Mouse (Mus musculus) midbrain, embryonic 12.5 days (tissue): Measurements from ENCODE around the gene Rpl39. TPM values are rescaled to one million over a fixed set of nuclear protein-coding genes. Genes with fewer than 3 reads are reported as not detected.

Experiments
- ATAC-seq: fragments of 200-750 bp; cut with Nextera tagmentation; 2 replicates; pipeline ENCODE4 v1.8.0; 2017; ENCODE audit warnings: low read depth, moderate TSS enrichment, moderate library complexity; ENCODE audit not compliant: low FRiP score
- H3K27ac ChIP-seq: fragments of 300-500 bp; sonication (generic); replicated peaks from 2 replicates; pipeline ENCODE4 v1.5.1; 2016; ENCODE audit warnings: mild to moderate bottlenecking
- H3K27me3 ChIP-seq: fragments of 300-500 bp; sonication (generic); 2 replicates; pipeline ENCODE4 v1.6.1; 2016; ENCODE audit warnings: mild to moderate bottlenecking
- H3K36me3 ChIP-seq: fragments of 300-500 bp; sonication (generic); 2 replicates; pipeline ENCODE4 v1.6.1; 2016
- H3K4me1 ChIP-seq: fragments of 300-500 bp; sonication (generic); 2 replicates; pipeline ENCODE4 v1.6.1; 2016
- H3K4me2 ChIP-seq: fragments of 300-500 bp; sonication (generic); replicated peaks from 2 replicates; pipeline ENCODE4 v1.6.1; 2016; ENCODE audit warnings: mild to moderate bottlenecking, moderate library complexity
- H3K4me3 ChIP-seq: fragments of 300-500 bp; sonication (generic); 2 replicates; pipeline ENCODE4 v1.5.1; 2016; ENCODE audit warnings: mild to moderate bottlenecking
- H3K9ac ChIP-seq: fragments of 300-500 bp; sonication (generic); replicated peaks from 2 replicates; pipeline ENCODE4 v1.6.1; 2016; ENCODE audit warnings: mild to moderate bottlenecking, moderate library complexity
- H3K9me3 ChIP-seq: fragments of 300-500 bp; sonication (generic); 2 replicates; pipeline ENCODE4 v1.6.1; 2016; ENCODE audit warnings: mild to moderate bottlenecking
- WGBS: fragments of 180-500 bp; shearing (Covaris S2); methylation state at CpG from one replicate; pipeline ENCODE4 v1.1.7; 2016; 5-methylcytosine and 5-hydroxymethylcytosine counted together
- polyA plus RNA-seq: library from polyadenylated mRNA; unstranded; fragments of >200 nt; fragmentation: Nextera tagmentation; extraction: Ambion mirVana; gene quantifications from 2 replicates; pipeline ENCODE4 v1.2.1, GENCODE M21; 2016

Rpl39 gene
- 412 and 427 TPM in 2 replicates for polyA plus RNA-seq

DNA sequence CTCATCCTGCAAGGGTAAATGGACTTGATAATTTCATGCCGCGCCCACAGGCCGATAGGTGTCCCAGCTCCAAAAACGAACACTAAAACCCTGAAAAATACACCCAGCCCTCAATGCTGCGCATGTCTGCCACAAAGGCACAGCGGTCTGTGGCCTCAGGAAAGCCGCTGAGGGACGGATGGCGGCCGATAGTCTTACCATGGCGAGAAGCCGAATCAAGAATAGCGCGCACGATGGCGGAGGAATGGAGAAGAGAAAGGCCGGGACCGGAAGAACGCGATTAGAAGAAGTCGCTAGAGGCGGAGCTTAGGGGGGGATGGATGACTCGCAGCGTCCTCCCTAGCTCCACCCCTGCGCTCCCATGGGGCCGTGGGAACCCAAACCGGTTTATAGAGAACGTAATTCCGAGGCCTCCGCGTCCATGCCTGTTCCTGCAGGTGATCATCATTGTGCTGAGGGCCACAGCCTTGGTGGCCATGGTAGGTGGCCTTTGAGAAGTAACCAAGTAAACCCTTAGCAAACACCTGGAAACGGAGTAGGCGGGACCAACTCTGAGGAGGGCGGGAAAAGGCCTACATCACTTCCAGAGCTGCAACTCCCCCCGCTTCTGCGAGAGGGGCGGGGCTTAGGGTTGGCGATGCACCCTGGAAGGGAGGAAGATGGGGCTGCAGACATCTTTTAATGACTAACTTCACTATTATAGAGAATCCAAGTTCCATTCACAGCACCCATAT is at the start of gene Rpl39:
TSS of gene Rpl39 (minus strand) at position 476 of the 734 bp plus-strand sequence.
- Histone ChIP-seq H3K36me3 (peaks cover 12% of the 10 kb centered on the region), H3K27me3 (no peaks in the 10 kb centered on the region), H3K4me3 (peak within 1 kb of the TSS; percentile 55), H3K27ac (peak within 1 kb of the TSS; percentile 83), H3K9me3 (no peaks in the 10 kb centered on the region), H3K4me1 (peaks cover 4% of the 10 kb centered on the region), H3K4me2 (peak within 1 kb of the TSS; percentile 67), H3K9ac (peak within 1 kb of the TSS; percentile 69)
- 15% methylated on average over 38 of the region's 38 CpGs for WGBS
- peak; percentile 96 for ATAC-seq

- H3K9ac ChIP-seq, result peak within 1 kb of the TSS; percentile 66
- peak within 1 kb of the TSS; percentile 62 for H3K4me3 ChIP-seq
- H3K36me3 ChIP-seq, result no peaks in the 10 kb centered on the region
- H3K27ac ChIP-seq, result peak within 1 kb of the TSS; percentile 70
- peak; percentile 87 for ATAC-seq
- H3K27me3 ChIP-seq, result no peaks in the 10 kb centered on the region
- WGBS, result 21% methylated on average over 52 of the region's 58 CpGs
- no peaks in the 10 kb centered on the region for H3K9me3 ChIP-seq
- H3K4me1 ChIP-seq, result peaks cover 9% of the 10 kb centered on the region
- H3K4me2 ChIP-seq, result peak within 1 kb of the TSS; percentile 55
Observed at GRCm38 (mm10) chrX:37126671-37127358, 41.6 kb upstream of the Rpl39 start, which contains the start of gene Nkap. Nkap (plus strand) TSS chrX:37126795.

- Histone ChIP-seq H3K4me1 (peaks cover 9% of the 10 kb centered on the region), H3K4me2 (no peak overlapping the region), H3K27ac (no peak overlapping the region), H3K9ac (no peak overlapping the region), H3K9me3 (no peaks in the 10 kb centered on the region), H3K27me3 (no peaks in the 10 kb centered on the region), H3K4me3 (no peak overlapping the region), H3K36me3 (no peaks in the 10 kb centered on the region)
- ATAC-seq, result no peak
- 92% methylated on average over 7 of the region's 7 CpGs for WGBS
Observed at GRCm38 (mm10) chrX:37125511-37125910, 40.3 kb upstream of the Rpl39 start.

DNA sequence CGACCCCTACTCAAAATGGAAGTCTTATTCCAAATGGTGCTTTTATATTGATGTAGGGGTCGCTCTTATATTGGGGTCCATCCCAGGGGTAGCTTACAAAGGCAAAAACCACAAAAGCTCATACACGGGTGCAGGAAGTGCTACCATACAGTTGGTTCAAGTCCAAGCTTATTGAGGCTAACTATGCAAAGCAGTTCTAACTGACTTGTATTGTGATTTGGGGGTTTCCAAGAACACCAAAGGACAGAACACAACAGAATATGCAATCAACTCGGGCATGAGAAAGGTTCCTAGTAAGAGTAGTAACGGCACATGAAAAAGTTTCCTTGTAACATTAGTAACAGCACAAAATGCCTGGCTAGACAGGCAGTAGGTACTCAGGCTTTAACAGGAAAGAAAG is 35.0 kb upstream of the Rpl39 start:
- no peak overlapping the region for H3K9ac ChIP-seq
- no peak for ATAC-seq
- 77% methylated on average over 5 of the region's 5 CpGs for WGBS
- no peaks in the 10 kb centered on the region for H3K4me1 ChIP-seq
- H3K4me2 ChIP-seq, result no peak overlapping the region
- no peaks in the 10 kb centered on the region for H3K36me3 ChIP-seq
- no peak overlapping the region for H3K4me3 ChIP-seq
- peaks cover 19% of the 10 kb centered on the region for H3K27me3 ChIP-seq
- H3K9me3 ChIP-seq, result no peaks in the 10 kb centered on the region
- H3K27ac ChIP-seq, result no peak overlapping the region

- H3K9me3 ChIP-seq, result no peaks in the 10 kb centered on the region
- H3K4me3 ChIP-seq, result no peak overlapping the region
- peaks cover 20% of the 10 kb centered on the region for H3K27me3 ChIP-seq
- no peak overlapping the region for H3K27ac ChIP-seq
- ATAC-seq, result no peak
- no peaks in the 10 kb centered on the region for H3K4me1 ChIP-seq
- no peak overlapping the region for H3K4me2 ChIP-seq
- H3K9ac ChIP-seq, result no peak overlapping the region
- 61% methylated on average over 3 of the region's 3 CpGs for WGBS
- H3K36me3 ChIP-seq, result no peaks in the 10 kb centered on the region
Observed at GRCm38 (mm10) chrX:37119585-37119984, 34.4 kb upstream of the Rpl39 start.

GRCm38 (mm10) chrX:37117085-37117484 is 31.9 kb upstream of the Rpl39 start:
- no peak overlapping the region for H3K4me2 ChIP-seq
- no peaks in the 10 kb centered on the region for H3K4me1 ChIP-seq
- no peak; the same call in 1 of the 2 replicates for ATAC-seq
- no peak overlapping the region for H3K4me3 ChIP-seq
- no peaks in the 10 kb centered on the region for H3K36me3 ChIP-seq
- H3K9me3 ChIP-seq, result no peaks in the 10 kb centered on the region
- no peak overlapping the region for H3K27ac ChIP-seq
- H3K9ac ChIP-seq, result no peak overlapping the region
- no CpG with 5 or more reads among the region's 5 CpGs for WGBS
- H3K27me3 ChIP-seq, result peaks cover 20% of the 10 kb centered on the region

DNA sequence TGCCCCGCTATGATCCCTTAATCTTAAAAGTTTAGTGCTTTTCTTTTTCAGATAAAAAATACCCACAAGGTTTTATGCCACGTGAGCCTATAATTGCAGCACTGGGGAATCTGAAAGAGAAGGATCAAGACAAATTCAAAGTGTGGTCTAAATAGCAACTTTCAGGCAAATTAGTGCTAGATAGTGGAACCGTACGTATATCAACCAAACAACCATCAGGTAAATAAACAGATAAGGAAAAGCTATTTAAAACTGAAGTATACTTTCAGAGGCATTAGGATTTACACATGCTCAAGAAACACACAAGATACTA is 25.6 kb upstream of the Rpl39 start:
- H3K9ac ChIP-seq, result no peak overlapping the region
- no peak overlapping the region for H3K4me2 ChIP-seq
- H3K4me3 ChIP-seq, result no peak overlapping the region
- H3K36me3 ChIP-seq, result no peaks in the 10 kb centered on the region
- no peaks in the 10 kb centered on the region for H3K4me1 ChIP-seq
- peaks cover 7% of the 10 kb centered on the region; the same call in 1 of the 2 replicates for H3K27me3 ChIP-seq
- no peaks in the 10 kb centered on the region for H3K9me3 ChIP-seq
- H3K27ac ChIP-seq, result no peak overlapping the region
- no peak for ATAC-seq
- WGBS, result 75% methylated on average over 4 of the region's 4 CpGs

DNA sequence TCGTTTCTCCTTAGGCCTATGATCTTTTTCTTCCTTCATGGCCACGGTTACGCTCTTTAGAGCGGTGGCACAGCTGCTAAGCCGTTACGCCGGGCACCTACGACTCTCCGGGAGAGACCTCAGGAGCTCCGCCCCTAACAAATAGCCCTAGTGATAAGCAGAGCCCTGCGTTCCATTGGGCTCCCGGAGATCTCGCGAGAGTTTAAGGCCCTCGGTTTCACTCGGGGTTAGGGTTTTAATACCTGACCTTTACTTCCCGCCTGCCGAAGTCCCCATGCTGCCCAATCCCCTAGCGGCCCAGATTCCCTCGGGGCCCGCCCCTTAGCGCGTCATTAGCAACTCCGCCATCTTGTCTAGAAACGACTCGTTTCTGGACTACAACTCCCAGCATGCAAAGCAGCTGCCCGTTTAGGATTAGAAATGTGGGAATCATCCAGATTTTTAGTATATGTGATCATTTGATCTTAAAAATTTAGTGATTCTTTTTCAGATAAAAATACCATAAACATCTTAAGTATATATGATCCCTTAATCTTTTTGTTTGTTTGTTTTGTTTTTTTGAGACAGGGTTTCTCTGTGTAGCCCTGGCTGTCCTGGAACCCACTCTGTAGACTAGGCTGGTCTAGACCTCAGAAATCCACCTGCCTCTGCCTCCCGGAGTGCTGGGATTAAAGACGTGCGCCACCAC is 25.1 kb upstream of the Rpl39 start, which contains the start of gene Upf3b:
TSS of gene Upf3b (minus strand) at position 130 of the 688 bp plus-strand sequence.
- Histone ChIP-seq H3K4me3 (peak within 1 kb of the TSS; percentile 52), H3K9ac (peak within 1 kb of the TSS; percentile 58), H3K36me3 (no peaks in the 10 kb centered on the region), H3K4me1 (no peaks in the 10 kb centered on the region), H3K27me3 (peaks cover 2% of the 10 kb centered on the region; the same call in 1 of the 2 replicates), H3K9me3 (no peaks in the 10 kb centered on the region), H3K4me2 (peak within 1 kb of the TSS; percentile 52), H3K27ac (peak within 1 kb of the TSS; percentile 86)
- 21% methylated on average over 30 of the region's 30 CpGs for WGBS
- ATAC-seq, result peak; percentile 98

- H3K27me3 ChIP-seq, result no peaks in the 10 kb centered on the region
- peak overlapping the region; percentile 52 for H3K4me2 ChIP-seq
- WGBS, result 19% methylated on average over 27 of the region's 27 CpGs
- H3K9ac ChIP-seq, result peak overlapping the region; percentile 58
- peak; percentile 81 for ATAC-seq
- H3K36me3 ChIP-seq, result no peaks in the 10 kb centered on the region
- no peaks in the 10 kb centered on the region for H3K9me3 ChIP-seq
- peak overlapping the region; percentile 86 for H3K27ac ChIP-seq
- no peaks in the 10 kb centered on the region for H3K4me1 ChIP-seq
- H3K4me3 ChIP-seq, result peak overlapping the region; percentile 52
Observed at GRCm38 (mm10) chrX:37109526-37110192, 24.5 kb upstream of the Rpl39 start.

GRCm38 (mm10) chrX:37103826-37104225 is 18.6 kb upstream of the Rpl39 start:
- 81% methylated on average over 2 of the region's 2 CpGs for WGBS
- Histone ChIP-seq H3K4me2 (no peak overlapping the region), H3K9ac (no peak overlapping the region), H3K4me1 (no peaks in the 10 kb centered on the region), H3K4me3 (no peak overlapping the region), H3K27me3 (no peaks in the 10 kb centered on the region), H3K27ac (no peak overlapping the region), H3K36me3 (0 out of 2 replicates have a peak, but pooled peaks cover 4% of the 10 kb centered on the region), H3K9me3 (no peaks in the 10 kb centered on the region)
- no peak for ATAC-seq

DNA sequence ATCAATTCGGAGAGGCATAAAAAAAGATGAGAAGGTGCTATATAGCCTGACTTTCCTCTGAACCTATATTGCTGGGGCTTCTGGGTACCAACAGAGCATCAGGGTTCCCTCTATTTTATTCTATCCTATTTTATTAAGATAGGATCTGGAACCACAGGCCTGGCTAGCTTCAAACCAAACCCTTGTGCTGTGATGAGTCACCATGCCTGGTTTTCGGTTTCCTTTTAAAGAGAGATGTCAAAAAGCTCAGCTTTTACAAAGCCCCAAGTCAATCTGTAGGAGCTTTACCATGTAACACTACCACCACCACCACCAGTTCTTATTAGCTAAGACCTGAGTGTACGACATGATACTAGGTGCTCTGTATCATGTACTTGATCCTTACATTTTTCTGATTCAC is 13.5 kb upstream of the Rpl39 start:
- Histone ChIP-seq H3K4me2 (no peak overlapping the region), H3K4me3 (no peak overlapping the region), H3K27me3 (no peaks in the 10 kb centered on the region), H3K27ac (no peak overlapping the region), H3K9ac (no peak overlapping the region), H3K9me3 (no peaks in the 10 kb centered on the region), H3K36me3 (peaks cover 12% of the 10 kb centered on the region; the same call in 1 of the 2 replicates), H3K4me1 (no peaks in the 10 kb centered on the region)
- ATAC-seq, result no peak
- WGBS, result 85% methylated on average over 3 of the region's 3 CpGs
